Mouse (Mus musculus): Measurements from ENCODE around the gene St5.

GRCm38 (mm10) chr7:109712198-109712597 lies 8.8 kb upstream of the St5 start:
- no peak for TF ChIP-seq CTCF (IDR thresholded peaks at IDR 0.05; ENCODE audit: borderline replicate concordance, extremely low read depth, insufficient read depth, insufficient read length)
- no peak for TF ChIP-seq POLR2A (IDR thresholded peaks at IDR 0.05; ENCODE audit: borderline replicate concordance, extremely low read depth, insufficient read depth, insufficient read length, poor library complexity, severe bottlenecking)
